Mouse (Mus musculus): Measurements from ENCODE around the gene Ercc1.

DNA sequence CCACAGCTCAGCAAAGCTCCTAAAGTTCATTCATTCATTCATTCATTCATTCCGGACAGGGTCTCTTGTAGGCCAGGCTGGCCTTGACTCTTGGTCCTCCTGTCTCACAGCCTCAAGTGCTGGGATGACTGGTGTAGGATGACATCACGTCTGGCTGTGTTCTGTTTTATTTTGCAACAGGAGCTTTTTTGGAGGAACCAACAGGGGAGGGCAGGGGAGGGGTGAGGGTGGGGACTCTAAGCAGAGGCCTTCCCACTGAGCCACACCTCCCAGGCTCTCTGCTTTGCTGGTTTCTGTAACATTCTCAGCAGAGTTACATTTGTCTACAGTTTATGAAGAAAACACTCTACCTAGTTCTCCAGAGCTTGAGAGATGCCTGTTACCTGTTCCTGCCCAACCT, 6.5 kb upstream of the Ercc1 start:
- TF ChIP-seq HCFC1 (IDR thresholded peaks at IDR 0.05; ENCODE audit: borderline replicate concordance, insufficient read depth, low read length), result no peak
- no peak for TF ChIP-seq CHD2 (IDR thresholded peaks at IDR 0.05; ENCODE audit: low read depth, low read length)
- TF ChIP-seq MAFK (IDR thresholded peaks at IDR 0.05; ENCODE audit: insufficient read depth, low read depth, low read length), result no peak
- no peak for TF ChIP-seq ZNF384 (IDR thresholded peaks at IDR 0.05; ENCODE audit: low read depth, low read length)
